Mouse (Mus musculus) cerebellum, postnatal 25 days (tissue): ENCODE results near the gene Spem2.

Experiments used
- DNase-seq, 2 experiments: peaks; one replicate each; pipeline ENCODE4 v3.0.0; 2021; ENCODE audit warnings: mixed read lengths in 2 of 2

The Spem2 gene

DNA sequence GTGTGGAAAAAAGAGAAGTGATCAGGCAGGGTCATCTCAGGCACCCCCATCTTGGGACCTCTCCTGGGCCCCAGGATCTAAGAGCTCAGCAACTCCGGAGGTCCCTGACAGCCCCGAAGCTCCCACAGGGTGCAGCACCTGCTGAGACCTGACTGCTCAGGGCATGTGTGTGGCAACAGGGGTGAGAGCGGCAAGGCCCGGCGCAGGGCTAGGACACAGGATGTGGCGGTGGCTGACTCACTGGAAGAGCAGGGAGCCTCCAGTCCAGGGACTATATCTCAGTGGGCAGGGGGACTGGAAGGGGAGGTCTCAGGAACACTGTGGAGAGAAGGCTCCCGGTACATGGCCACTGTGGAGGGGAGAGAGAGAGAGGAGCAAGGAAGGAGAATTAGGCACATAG lies 20.3 kb downstream of the Spem2 start:
- DNase-seq = no peak

DNA sequence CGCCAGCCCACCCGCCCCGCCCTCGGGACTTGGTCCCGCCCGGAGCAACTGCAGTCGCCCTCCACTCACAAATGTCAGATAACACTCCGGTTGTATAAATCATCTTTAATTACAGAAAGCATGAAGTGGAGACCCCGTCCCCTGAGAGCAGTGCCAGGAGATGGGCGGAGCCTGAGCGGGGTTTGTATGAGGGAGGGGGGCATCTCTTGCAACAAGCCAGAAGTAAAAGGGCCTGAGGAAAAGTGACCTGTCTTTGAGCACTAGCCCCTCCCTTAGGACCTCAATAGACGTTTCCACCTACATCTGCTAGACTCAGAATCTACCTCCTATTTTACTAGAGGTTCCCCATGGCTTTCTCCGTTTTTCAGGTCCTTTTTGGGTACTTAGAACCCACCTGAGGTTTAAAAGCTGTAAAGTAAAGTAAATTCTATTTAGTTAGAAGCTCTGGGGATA lies 22.3 kb downstream of the Spem2 start:
- no peak for DNase-seq

GRCm38 (mm10) chr11:69795168-69795982 lies 22.9 kb downstream of the Spem2 start, which contains the start of gene Chrnb1:
TSS of gene Chrnb1 (minus strand) at chr11:69795943.
- peak; percentile 89 to 95 for DNase-seq

- no peak for DNase-seq
Measured at GRCm38 (mm10) chr11:69793429-69793828, 24.8 kb downstream of the Spem2 start.

GRCm38 (mm10) chr11:69791420-69791819 lies 26.8 kb downstream of the Spem2 start:
- no peak for DNase-seq

- no peak for DNase-seq
Measured at GRCm38 (mm10) chr11:69789431-69789830, 28.8 kb downstream of the Spem2 start.

GRCm38 (mm10) chr11:69787306-69787705 lies 31.0 kb downstream of the Spem2 start:
- DNase-seq = no peak

GRCm38 (mm10) chr11:69784793-69785272 lies 33.4 kb downstream of the Spem2 start:
- DNase-seq = no peak

DNA sequence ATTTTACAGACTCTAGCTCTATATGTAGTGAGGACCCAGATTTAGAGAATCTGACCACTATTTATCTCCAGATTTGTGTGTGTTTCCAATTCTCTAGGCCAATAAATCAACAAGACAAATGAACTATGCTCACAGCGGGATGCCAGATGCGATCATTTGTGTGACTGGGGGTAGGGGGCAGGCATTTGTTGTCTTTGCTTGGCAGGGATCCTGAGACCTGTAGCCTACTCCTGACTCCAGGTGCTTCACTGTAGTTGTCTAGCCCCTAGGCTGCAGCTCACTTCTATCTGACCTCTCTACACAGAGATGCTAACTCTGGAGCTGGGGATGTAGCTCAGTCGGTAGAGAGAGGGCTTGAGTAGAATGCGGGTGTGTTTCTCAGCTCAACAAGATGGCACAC lies 36.4 kb downstream of the Spem2 start:
- no peak for DNase-seq

- DNase-seq = no peak
Measured at GRCm38 (mm10) chr11:69778985-69779384, 39.3 kb downstream of the Spem2 start.

DNA sequence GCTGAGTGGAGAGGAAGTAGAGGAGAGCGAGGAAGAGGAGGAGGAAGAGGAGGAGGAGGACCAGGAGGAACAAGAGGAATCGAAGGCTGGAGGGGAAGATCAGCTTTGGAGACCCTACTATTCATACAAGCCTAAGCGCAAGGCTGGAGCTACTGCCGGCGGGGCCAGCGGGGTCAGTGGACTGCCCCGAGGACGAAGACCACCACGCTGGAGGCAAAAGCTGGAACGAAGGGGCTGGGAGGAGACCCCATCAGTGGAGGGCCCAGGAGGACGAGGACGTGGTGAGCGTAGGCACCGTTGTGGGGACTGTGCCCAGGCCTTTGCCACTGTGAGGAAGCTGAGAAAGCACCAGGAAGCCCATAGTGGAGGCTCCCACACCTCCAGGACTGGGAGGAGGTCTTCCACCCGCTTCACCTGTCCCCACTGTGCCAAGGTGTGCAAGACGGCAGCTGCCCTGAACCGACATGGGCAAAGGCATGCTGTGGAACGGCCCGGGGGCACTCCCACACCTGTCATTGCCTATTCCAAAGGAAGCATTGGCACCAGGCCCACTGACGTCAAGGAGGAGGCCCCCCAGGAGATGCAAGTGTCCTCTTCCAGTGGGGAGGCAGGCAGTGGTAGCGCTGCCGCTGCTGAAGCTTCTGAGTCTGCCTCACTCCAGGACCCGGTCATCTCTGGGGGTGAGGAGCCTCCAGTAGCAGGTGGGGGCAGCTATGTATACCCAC lies 39.8 kb downstream of the Spem2 start:
- peak; percentile 60 to 72 for DNase-seq

GRCm38 (mm10) chr11:69777504-69778257 lies 40.6 kb downstream of the Spem2 start:
- DNase-seq = no peak

DNA sequence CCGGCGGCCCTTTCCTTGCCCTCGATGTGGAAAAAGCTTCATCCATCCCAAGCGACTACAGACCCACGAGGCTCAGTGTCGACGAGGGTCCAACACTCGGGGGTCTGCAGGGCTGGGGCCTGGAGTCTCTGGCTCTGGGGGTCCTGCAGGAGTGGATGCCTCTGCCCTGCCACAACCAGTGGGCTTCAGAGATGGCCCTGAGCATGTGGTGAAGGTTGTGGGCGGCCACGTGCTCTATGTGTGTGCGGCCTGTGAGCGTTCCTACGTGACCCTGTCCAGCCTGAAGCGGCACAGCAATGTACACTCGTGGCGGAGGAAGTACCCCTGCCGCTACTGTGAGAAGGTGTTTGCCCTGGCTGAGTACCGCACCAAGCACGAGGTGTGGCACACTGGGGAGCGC lies 41.8 kb downstream of the Spem2 start:
- no peak for DNase-seq

GRCm38 (mm10) chr11:69775716-69776115 lies 42.5 kb downstream of the Spem2 start:
- DNase-seq = peak in 1 of 2 experiments; percentile 60

DNA sequence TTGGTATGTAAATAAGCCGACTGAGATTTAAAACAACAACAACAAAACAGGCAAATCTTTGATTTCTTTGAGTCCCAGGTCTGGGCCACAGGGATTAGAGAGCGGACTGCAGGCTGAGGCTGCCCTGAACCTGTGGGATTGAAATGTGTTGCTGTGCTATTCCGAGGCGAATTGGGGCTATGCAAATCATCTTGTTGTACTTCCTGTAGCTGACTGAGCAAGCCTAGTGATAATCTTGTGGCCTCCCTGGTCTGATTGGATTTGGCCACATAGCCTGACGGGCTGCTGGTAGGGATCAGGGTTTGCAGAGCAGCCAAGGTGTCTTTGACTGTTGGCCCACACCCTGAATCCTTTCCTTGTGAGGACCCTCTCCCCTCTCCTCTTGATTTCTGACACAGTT lies 43.3 kb downstream of the Spem2 start:
- no peak for DNase-seq

- DNase-seq = peak in 1 of 2 experiments; percentile 36
Measured at GRCm38 (mm10) chr11:69767625-69767909, 50.7 kb downstream of the Spem2 start.

DNA sequence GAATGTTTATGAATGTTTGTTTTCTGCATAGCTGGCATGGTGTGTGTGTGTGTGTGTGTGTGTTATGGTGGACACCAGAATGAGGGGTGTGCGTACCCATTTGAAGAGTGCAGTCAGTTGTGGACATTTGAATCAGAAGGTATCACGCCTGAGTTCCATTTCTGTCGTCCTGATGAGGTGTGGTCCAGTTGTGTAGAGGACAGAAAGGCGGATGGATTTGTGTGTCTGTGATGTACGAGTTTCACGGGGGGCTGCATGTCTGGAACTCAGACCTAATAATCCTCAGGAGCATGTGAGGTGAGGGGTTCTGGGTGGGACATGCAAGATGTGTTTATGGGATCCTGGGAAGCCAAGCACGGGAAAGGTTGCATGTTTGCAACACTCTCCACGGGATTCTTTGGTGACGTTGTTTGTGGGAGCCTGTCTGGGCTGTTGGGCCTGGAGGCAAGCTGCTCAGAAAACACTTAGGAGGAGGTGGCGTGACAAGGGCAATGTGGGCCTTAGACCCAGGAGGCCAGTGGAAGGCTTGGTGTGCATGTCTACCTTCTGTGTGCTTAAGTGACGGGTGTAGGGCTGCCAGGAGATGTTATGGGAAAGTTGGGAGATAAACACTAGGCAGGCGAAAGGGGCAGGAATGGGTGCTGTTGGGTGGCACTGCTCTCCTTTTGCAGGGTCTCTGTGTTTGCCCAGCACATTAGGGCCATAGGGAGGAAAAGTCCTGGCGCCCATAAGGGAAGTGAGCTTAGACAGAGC lies 51.2 kb downstream of the Spem2 start:
- DNase-seq = peak in 1 of 2 experiments; percentile 31
